Mouse (Mus musculus): Measurements from ENCODE around the gene Ntrk1. TPM values are rescaled to one million over a fixed set of nuclear protein-coding genes. Genes with fewer than 3 reads are reported as not detected.

The Ntrk1 gene
- polyA plus RNA-seq, 1 experiment from 2014 or later: 0.80 TPM

GRCm38 (mm10) chr3:87816646-87817093, 21.7 kb upstream of the Ntrk1 start:
- H3K27me3 ChIP-seq (ENCODE audit: control insufficient read depth, insufficient read depth, low read length): no peaks in the 10 kb centered on the region
- no peak overlapping the region for H3K4me3 ChIP-seq (ENCODE audit: low read depth, low read length)
- no peaks in the 10 kb centered on the region for H3K9me3 ChIP-seq (ENCODE audit: control insufficient read depth, low read length)
- 6% methylated on average over 12 of the region's 12 CpGs for WGBS
- no peaks in the 10 kb centered on the region for H3K36me3 ChIP-seq (ENCODE audit: control insufficient read depth, insufficient read depth, low read length)
- H3K27ac ChIP-seq (ENCODE audit: low read depth, low read length): no peak overlapping the region
- no peak overlapping the region for H3K4me2 ChIP-seq (ENCODE audit: low read depth, low read length)
- H3K9ac ChIP-seq (replicated peaks; ENCODE audit: low read depth, low read length): no peak overlapping the region
- no peaks in the 10 kb centered on the region for H3K4me1 ChIP-seq (ENCODE audit: control insufficient read depth, insufficient read depth, low read length)
- ATAC-seq (ENCODE audit: low read depth): peak; percentile 73

- Histone ChIP-seq H3K9me3 (ENCODE audit: control insufficient read depth, low read length) (no peaks in the 10 kb centered on the region), H3K4me2 (ENCODE audit: low read depth, low read length) (no peak overlapping the region), H3K9ac (replicated peaks; ENCODE audit: low read depth, low read length) (no peak overlapping the region), H3K27me3 (ENCODE audit: control insufficient read depth, insufficient read depth, low read length) (peaks cover under 1% of the 10 kb centered on the region; the same call in 1 of the 2 replicates), H3K36me3 (ENCODE audit: control insufficient read depth, insufficient read depth, low read length) (no peaks in the 10 kb centered on the region), H3K4me1 (ENCODE audit: control insufficient read depth, insufficient read depth, low read length) (no peaks in the 10 kb centered on the region), H3K27ac (ENCODE audit: low read depth, low read length) (no peak overlapping the region), H3K4me3 (ENCODE audit: low read depth, low read length) (no peak overlapping the region)
- WGBS: 59% methylated on average over 6 of the region's 6 CpGs
- 0 out of 2 replicates have a peak, but pooled peaks have one; percentile 33 for ATAC-seq (ENCODE audit: low read depth)
These were observed 21.2 kb upstream of the Ntrk1 start for GRCm38 (mm10) chr3:87816166-87816565.

- Histone ChIP-seq H3K36me3 (ENCODE audit: control insufficient read depth, insufficient read depth, low read length) (no peaks in the 10 kb centered on the region), H3K27ac (ENCODE audit: low read depth, low read length) (no peak overlapping the region), H3K4me2 (ENCODE audit: low read depth, low read length) (no peak overlapping the region), H3K27me3 (ENCODE audit: control insufficient read depth, insufficient read depth, low read length) (peaks cover 30% of the 10 kb centered on the region), H3K4me1 (ENCODE audit: control insufficient read depth, insufficient read depth, low read length) (no peaks in the 10 kb centered on the region), H3K4me3 (ENCODE audit: low read depth, low read length) (no peak overlapping the region), H3K9ac (replicated peaks; ENCODE audit: low read depth, low read length) (no peak overlapping the region), H3K9me3 (ENCODE audit: control insufficient read depth, low read length) (no peaks in the 10 kb centered on the region)
- 55% methylated on average over 10 of the region's 10 CpGs for WGBS
- no peak for ATAC-seq (ENCODE audit: low read depth)
These were observed 17.9 kb upstream of the Ntrk1 start for GRCm38 (mm10) chr3:87812873-87813272.

- 74% methylated on average over 4 of the region's 4 CpGs for WGBS
- no peak overlapping the region for H3K9ac ChIP-seq (replicated peaks; ENCODE audit: low read depth, low read length)
- no peaks in the 10 kb centered on the region for H3K4me1 ChIP-seq (ENCODE audit: control insufficient read depth, insufficient read depth, low read length)
- no peak for ATAC-seq (ENCODE audit: low read depth)
- no peak overlapping the region for H3K4me3 ChIP-seq (ENCODE audit: low read depth, low read length)
- no peaks in the 10 kb centered on the region for H3K9me3 ChIP-seq (ENCODE audit: control insufficient read depth, low read length)
- no peak overlapping the region for H3K4me2 ChIP-seq (ENCODE audit: low read depth, low read length)
- H3K36me3 ChIP-seq (ENCODE audit: control insufficient read depth, insufficient read depth, low read length): no peaks in the 10 kb centered on the region
- peaks cover 30% of the 10 kb centered on the region for H3K27me3 ChIP-seq (ENCODE audit: control insufficient read depth, insufficient read depth, low read length)
- no peak overlapping the region for H3K27ac ChIP-seq (ENCODE audit: low read depth, low read length)
These were observed 17.5 kb upstream of the Ntrk1 start for GRCm38 (mm10) chr3:87812413-87812812.

- Histone ChIP-seq H3K4me3 (ENCODE audit: low read depth, low read length) (no peak overlapping the region), H3K4me1 (ENCODE audit: control insufficient read depth, insufficient read depth, low read length) (no peaks in the 10 kb centered on the region), H3K4me2 (ENCODE audit: low read depth, low read length) (no peak overlapping the region), H3K27me3 (ENCODE audit: control insufficient read depth, insufficient read depth, low read length) (peaks cover 35% of the 10 kb centered on the region), H3K27ac (ENCODE audit: low read depth, low read length) (no peak overlapping the region), H3K9ac (replicated peaks; ENCODE audit: low read depth, low read length) (no peak overlapping the region), H3K9me3 (ENCODE audit: control insufficient read depth, low read length) (no peaks in the 10 kb centered on the region), H3K36me3 (ENCODE audit: control insufficient read depth, insufficient read depth, low read length) (no peaks in the 10 kb centered on the region)
- no peak for ATAC-seq (ENCODE audit: low read depth)
- 89% methylated on average over 8 of the region's 8 CpGs for WGBS
These were observed 16.3 kb upstream of the Ntrk1 start for GRCm38 (mm10) chr3:87811297-87811696.

DNA sequence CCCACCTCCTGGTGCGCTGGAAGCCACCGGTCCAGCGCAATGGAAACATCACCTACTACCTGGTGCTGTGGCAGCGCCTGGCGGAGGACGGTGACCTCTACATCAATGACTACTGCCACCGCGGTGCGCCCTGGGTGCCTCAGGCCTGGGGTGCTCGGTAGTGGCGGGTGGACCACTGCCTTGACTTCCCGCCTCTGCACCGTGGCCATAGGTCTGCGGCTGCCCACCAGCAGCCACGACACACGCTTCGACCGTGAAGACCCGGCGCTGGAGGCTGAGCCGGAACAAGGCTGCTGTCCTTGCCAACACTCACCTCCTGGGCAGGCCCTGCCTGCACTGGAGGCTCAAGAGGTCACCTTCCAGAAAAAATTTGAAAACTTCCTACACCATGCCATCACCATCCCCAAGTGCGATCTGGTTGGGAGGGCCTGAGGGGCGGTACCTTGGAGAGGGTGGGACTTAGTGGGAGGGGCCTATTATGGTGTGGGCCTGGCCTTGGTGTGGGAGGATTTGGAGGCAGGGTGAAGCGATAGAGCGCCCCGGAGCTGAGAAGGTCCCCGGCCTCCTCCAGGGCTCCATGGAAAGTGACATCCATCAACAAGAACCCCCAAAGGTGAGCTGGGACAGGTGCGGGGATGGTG, 14.5 kb upstream of the Ntrk1 start:
- Histone ChIP-seq H3K4me2 (ENCODE audit: low read depth, low read length) (no peak overlapping the region), H3K27me3 (ENCODE audit: control insufficient read depth, insufficient read depth, low read length) (peaks cover 39% of the 10 kb centered on the region), H3K27ac (ENCODE audit: low read depth, low read length) (no peak overlapping the region), H3K9me3 (ENCODE audit: control insufficient read depth, low read length) (no peaks in the 10 kb centered on the region), H3K36me3 (ENCODE audit: control insufficient read depth, insufficient read depth, low read length) (no peaks in the 10 kb centered on the region), H3K4me1 (ENCODE audit: control insufficient read depth, insufficient read depth, low read length) (no peaks in the 10 kb centered on the region), H3K4me3 (ENCODE audit: low read depth, low read length) (no peak overlapping the region), H3K9ac (replicated peaks; ENCODE audit: low read depth, low read length) (no peak overlapping the region)
- WGBS: 9% methylated on average over 28 of the region's 28 CpGs
- peak; percentile 41 for ATAC-seq (ENCODE audit: low read depth)

DNA sequence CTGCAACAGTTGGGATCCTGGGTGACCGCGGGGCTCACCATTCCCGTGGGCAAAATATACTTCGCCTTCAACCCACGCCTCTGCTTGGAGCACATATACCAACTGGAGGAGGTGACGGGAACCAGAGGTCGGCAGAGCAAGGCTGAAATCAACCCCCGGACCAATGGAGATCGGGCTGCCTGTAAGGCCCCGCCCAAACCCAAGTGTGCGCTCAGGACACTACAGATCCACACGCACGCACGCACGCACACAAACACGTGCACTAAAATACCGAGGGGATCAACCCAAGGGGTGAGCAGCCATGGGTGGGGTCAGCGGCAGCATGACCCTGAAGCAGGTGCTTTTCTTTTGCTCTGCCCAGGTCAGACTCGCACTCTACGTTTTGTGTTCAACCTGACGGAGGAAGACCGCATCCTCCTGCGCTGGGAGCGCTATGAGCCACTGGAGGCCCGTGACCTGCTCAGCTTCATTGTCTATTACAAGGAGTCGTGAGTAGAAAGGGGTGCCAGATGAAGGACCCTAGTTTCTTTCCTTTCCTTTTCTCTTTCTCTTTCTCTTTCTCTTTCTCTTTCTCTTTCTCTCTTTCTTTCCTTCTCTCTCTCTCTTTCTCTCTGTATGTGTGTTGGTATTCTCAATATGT, 9.2 kb upstream of the Ntrk1 start:
- H3K9me3 ChIP-seq (ENCODE audit: control insufficient read depth, low read length): no peaks in the 10 kb centered on the region
- no peaks in the 10 kb centered on the region for H3K36me3 ChIP-seq (ENCODE audit: control insufficient read depth, insufficient read depth, low read length)
- ATAC-seq (ENCODE audit: low read depth): no peak
- H3K9ac ChIP-seq (replicated peaks; ENCODE audit: low read depth, low read length): 0 out of 2 replicates have a peak overlapping the region, but pooled peaks have one; percentile 25
- H3K4me3 ChIP-seq (ENCODE audit: low read depth, low read length): peak overlapping the region; percentile 17; the same call in 1 of the 2 replicates
- H3K27ac ChIP-seq (ENCODE audit: low read depth, low read length): no peak overlapping the region
- peak overlapping the region; percentile 35 for H3K4me2 ChIP-seq (ENCODE audit: low read depth, low read length)
- H3K27me3 ChIP-seq (ENCODE audit: control insufficient read depth, insufficient read depth, low read length): peaks cover 20% of the 10 kb centered on the region
- 4% methylated on average over 26 of the region's 26 CpGs for WGBS
- no peaks in the 10 kb centered on the region for H3K4me1 ChIP-seq (ENCODE audit: control insufficient read depth, insufficient read depth, low read length)

- Histone ChIP-seq H3K4me3 (ENCODE audit: low read depth, low read length) (no peak overlapping the region), H3K27me3 (ENCODE audit: control insufficient read depth, insufficient read depth, low read length) (peaks cover 20% of the 10 kb centered on the region), H3K4me2 (ENCODE audit: low read depth, low read length) (no peak overlapping the region), H3K9ac (replicated peaks; ENCODE audit: low read depth, low read length) (no peak overlapping the region), H3K27ac (ENCODE audit: low read depth, low read length) (no peak overlapping the region), H3K4me1 (ENCODE audit: control insufficient read depth, insufficient read depth, low read length) (peaks cover 3% of the 10 kb centered on the region; the same call in 1 of the 2 replicates), H3K9me3 (ENCODE audit: control insufficient read depth, low read length) (no peaks in the 10 kb centered on the region), H3K36me3 (ENCODE audit: control insufficient read depth, insufficient read depth, low read length) (no peaks in the 10 kb centered on the region)
- no peak for ATAC-seq (ENCODE audit: low read depth)
- WGBS: 66% methylated on average over 5 of the region's 5 CpGs
These were observed 6.7 kb upstream of the Ntrk1 start for GRCm38 (mm10) chr3:87801681-87802080.

GRCm38 (mm10) chr3:87796736-87797334, 1.9 kb upstream of the Ntrk1 start, which contains the start of gene Insrr:
Insrr (plus strand) TSS chr3:87796951.
- Histone ChIP-seq H3K27ac (ENCODE audit: low read depth, low read length) (no peak within 1 kb of the TSS), H3K9ac (replicated peaks; ENCODE audit: low read depth, low read length) (no peak within 1 kb of the TSS), H3K36me3 (ENCODE audit: control insufficient read depth, insufficient read depth, low read length) (no peaks in the 10 kb centered on the region), H3K4me3 (ENCODE audit: low read depth, low read length) (peak within 1 kb of the TSS; percentile 23; the same call in 1 of the 2 replicates), H3K4me1 (ENCODE audit: control insufficient read depth, insufficient read depth, low read length) (peaks cover 10% of the 10 kb centered on the region; the same call in 1 of the 2 replicates), H3K27me3 (ENCODE audit: control insufficient read depth, insufficient read depth, low read length) (peaks cover 45% of the 10 kb centered on the region), H3K4me2 (ENCODE audit: low read depth, low read length) (peak within 1 kb of the TSS; percentile 32), H3K9me3 (ENCODE audit: control insufficient read depth, low read length) (no peaks in the 10 kb centered on the region)
- WGBS: under 1% methylated on average over 29 of the region's 29 CpGs
- no peak for ATAC-seq (ENCODE audit: low read depth)

Measured in neural tube, embryonic 14.5 days (tissue).